Mouse (Mus musculus): ENCODE measurements around the gene Sh2d2a.
"Not testable (repeated sequence)": the region's sequence is repeated elsewhere in the genome, so short reads cannot be mapped to it uniquely, and the experiment has no call there.

Gene Sh2d2a

DNA sequence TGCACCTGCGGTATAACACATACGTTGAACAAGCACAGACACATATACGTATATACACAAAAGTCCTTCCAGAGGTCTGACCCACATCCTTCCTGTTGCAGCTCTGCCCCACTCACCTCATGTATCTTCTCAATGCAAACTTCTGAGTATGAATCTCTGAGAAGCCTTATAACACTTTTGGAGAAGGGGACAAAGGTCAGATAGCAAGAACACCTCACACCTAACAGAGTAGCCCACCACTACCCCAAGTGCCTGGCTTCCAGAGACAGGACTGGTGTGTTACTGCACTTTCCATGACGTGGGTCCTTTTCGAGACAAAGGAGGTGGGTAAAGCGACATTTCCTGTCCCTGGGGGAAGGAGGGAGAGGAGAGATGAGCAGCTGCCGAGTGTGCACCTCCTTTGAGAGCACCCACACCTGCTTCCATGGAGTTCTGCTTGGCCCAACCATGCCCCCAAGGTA is at the start of gene Sh2d2a:
Sh2d2a (plus strand) TSS at position 106 of the 461 bp plus-strand sequence.
- in situ Hi-C loops (cut with MboI; ENCODE audit: low pct_unique_long_range_greater_than_20kb in 1 of 2, low sequenced_read_pairs in 2 of 2, unreplicated experiment in 1 of 2): no loop called here

DNA sequence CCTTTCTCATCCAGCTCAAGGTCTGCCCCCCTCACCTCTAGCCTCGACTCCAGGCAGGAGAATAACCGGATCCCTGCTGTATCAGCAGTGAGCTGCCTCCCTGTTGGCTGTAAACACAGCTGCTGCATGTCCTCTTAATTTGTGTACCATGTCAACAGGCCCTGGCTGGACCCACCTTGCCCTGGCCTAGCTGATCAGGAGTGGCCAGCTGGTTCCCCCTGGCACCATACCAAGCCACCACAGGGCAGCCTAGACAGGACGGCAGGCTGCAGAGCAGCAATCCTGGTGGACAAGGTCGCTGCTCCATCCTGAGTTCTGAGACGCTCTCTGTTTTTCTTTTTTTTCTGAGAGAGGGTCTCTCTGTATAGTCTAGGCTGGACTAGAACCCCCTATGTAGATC is 44.9 kb upstream of the Sh2d2a start:
- in situ Hi-C loops (cut with MboI; ENCODE audit: low pct_unique_long_range_greater_than_20kb in 1 of 2, low sequenced_read_pairs in 2 of 2, unreplicated experiment in 1 of 2): no loop called here

DNA sequence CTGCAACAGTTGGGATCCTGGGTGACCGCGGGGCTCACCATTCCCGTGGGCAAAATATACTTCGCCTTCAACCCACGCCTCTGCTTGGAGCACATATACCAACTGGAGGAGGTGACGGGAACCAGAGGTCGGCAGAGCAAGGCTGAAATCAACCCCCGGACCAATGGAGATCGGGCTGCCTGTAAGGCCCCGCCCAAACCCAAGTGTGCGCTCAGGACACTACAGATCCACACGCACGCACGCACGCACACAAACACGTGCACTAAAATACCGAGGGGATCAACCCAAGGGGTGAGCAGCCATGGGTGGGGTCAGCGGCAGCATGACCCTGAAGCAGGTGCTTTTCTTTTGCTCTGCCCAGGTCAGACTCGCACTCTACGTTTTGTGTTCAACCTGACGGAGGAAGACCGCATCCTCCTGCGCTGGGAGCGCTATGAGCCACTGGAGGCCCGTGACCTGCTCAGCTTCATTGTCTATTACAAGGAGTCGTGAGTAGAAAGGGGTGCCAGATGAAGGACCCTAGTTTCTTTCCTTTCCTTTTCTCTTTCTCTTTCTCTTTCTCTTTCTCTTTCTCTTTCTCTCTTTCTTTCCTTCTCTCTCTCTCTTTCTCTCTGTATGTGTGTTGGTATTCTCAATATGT is 42.4 kb upstream of the Sh2d2a start:
- in situ Hi-C loops (cut with MboI; ENCODE audit: low pct_unique_long_range_greater_than_20kb in 1 of 2, low sequenced_read_pairs in 2 of 2, unreplicated experiment in 1 of 2): no loop called here

DNA sequence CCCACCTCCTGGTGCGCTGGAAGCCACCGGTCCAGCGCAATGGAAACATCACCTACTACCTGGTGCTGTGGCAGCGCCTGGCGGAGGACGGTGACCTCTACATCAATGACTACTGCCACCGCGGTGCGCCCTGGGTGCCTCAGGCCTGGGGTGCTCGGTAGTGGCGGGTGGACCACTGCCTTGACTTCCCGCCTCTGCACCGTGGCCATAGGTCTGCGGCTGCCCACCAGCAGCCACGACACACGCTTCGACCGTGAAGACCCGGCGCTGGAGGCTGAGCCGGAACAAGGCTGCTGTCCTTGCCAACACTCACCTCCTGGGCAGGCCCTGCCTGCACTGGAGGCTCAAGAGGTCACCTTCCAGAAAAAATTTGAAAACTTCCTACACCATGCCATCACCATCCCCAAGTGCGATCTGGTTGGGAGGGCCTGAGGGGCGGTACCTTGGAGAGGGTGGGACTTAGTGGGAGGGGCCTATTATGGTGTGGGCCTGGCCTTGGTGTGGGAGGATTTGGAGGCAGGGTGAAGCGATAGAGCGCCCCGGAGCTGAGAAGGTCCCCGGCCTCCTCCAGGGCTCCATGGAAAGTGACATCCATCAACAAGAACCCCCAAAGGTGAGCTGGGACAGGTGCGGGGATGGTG is 37.1 kb upstream of the Sh2d2a start:
- in situ Hi-C loops (cut with MboI; ENCODE audit: low pct_unique_long_range_greater_than_20kb in 1 of 2, low sequenced_read_pairs in 2 of 2, unreplicated experiment in 1 of 2): no loop called here

DNA sequence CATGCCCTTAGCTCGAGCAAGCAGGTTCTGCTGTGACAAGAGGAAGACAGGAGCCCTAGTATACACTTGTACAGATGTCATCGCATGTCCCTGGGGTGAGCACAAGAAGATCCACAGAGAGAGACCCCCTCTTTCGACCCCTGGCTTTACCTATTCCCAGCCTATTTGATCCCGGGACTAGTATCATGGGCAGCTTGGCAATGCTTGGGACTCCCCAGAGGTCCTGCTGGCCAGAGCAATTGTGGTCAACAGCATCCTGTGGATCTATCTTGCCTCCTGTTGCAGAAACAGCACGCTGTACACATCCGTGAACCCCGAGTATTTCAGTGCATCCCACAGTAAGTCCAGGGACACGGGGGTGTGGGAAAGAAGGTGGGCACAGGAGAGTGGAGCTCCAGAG is 35.3 kb upstream of the Sh2d2a start:
- in situ Hi-C loops (cut with MboI; ENCODE audit: low pct_unique_long_range_greater_than_20kb in 1 of 2, low sequenced_read_pairs in 2 of 2, unreplicated experiment in 1 of 2): no loop called here

DNA sequence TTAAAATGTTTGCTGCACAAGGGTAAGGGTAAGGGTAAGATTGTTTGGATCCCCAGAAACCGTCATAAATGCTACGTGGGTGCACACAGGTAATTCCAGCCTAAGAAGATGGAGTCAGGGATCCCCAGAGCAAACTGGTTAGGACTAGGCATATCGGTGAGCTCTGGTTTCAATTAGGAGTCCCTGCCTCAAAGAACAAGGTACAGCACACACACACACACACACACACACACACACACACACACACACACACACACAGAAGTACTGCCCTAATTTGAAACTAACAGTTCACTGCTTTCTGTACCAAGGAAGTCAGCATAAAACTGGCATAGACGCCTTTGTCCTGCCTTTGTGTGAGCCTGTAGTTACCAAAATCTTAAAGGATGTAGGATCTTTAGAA is 34.1 kb upstream of the Sh2d2a start:
- in situ Hi-C loops (cut with MboI; ENCODE audit: low pct_unique_long_range_greater_than_20kb in 1 of 2, low sequenced_read_pairs in 2 of 2, unreplicated experiment in 1 of 2): no loop called here

DNA sequence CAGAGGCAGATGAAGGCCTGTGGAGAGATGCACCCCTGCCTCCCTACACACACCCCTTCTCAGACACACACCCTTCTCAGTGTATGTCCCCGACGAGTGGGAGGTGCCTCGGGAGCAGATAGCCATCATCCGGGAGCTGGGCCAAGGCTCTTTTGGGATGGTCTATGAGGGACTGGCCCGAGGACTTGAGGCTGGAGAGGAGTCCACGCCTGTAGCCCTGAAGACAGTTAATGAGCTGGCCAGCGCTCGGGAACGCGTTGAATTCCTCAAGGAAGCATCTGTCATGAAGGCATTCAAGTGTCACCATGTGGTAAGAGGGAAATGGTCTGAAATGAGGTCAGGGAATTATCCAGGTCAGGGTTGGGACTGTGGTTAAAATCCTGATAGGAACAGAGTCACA is 33.7 kb upstream of the Sh2d2a start:
- in situ Hi-C loops (cut with MboI; ENCODE audit: low pct_unique_long_range_greater_than_20kb in 1 of 2, low sequenced_read_pairs in 2 of 2, unreplicated experiment in 1 of 2): no loop called here

DNA sequence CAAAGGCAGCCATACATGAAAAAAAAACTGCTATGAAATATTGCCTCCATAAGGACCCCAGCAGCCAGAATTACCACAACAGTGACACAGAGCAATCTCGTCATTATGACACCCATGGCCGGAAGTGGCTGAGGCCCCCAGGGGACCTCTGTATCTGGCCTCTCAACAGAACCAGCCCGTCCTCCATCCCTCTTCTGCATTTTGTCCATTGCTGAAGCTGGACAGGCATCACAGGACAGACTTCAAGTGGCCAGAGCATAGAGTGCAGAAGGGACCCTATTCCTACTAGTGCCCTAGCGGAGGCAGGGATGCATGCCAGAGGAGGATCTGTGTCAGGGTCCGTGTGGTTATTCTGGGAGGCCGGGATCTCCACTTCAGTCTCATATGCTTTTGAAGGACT is 30.4 kb upstream of the Sh2d2a start:
- in situ Hi-C loops (cut with MboI; ENCODE audit: low pct_unique_long_range_greater_than_20kb in 1 of 2, low sequenced_read_pairs in 2 of 2, unreplicated experiment in 1 of 2): no loop called here

DNA sequence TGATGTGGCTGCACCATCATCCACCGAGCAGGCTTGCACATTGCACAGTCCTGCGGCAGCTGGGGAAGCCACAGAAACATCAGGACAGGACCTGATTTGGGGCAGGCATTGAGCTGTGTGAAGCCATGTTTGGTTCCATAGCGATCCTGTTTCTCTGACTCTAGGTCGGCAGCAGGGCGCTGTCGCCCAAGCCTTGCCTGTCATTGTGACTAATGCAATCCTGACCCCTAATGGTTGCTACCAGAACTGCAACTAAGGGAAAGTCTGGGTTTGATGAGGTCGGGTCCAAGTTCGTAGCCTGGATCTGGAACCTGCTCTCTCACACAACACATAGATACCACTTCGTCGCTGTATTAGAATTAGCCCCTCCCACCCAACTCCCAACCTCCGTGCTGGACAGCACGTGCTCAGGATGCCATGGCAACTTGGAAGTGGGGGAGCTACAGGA is 29.9 kb upstream of the Sh2d2a start:
- in situ Hi-C loops (cut with MboI; ENCODE audit: low pct_unique_long_range_greater_than_20kb in 1 of 2, low sequenced_read_pairs in 2 of 2, unreplicated experiment in 1 of 2): no loop called here

DNA sequence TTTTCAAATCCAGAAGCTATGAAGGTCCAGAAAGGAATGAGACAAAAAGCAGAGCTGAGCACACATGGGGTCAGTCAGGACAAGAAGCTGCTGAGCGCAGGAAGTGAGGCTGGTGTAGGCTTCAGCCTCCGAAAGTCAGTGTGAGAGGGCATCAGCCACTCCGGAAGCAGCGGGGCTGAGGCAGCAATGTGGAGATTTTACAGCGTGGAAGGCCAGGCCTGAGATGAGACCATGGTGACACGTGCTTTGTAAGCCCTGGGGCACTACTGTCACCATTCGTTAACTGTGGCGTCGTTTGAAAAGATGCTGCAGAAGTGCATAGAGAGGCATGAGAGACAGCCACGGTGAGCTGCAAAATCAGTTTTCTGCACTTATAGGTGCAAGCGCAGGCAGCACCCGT is 28.3 kb upstream of the Sh2d2a start:
- in situ Hi-C loops (cut with MboI; ENCODE audit: low pct_unique_long_range_greater_than_20kb in 1 of 2, low sequenced_read_pairs in 2 of 2, unreplicated experiment in 1 of 2): no loop called here

DNA sequence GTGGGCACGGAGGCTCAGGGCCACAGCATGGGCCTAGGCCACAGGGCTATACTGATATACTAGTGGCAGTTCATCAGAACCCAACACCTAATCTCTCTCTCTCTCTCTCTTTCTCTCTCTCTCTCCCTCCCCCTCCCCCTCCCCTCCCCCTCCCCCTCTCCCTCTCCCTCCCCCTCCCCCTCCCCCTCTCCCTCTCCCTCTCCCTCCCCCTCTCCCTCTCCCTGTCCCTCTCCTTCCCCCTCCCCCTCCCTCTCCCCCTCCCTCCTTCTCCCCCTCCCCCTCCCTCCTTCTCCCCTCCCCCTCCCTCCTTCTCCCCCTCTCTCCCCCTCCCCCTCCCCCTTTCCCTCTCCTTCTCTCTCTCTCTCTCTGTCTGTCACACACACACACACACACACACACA is 22.3 kb upstream of the Sh2d2a start, which contains the start of gene Pear1:
Pear1 (minus strand) TSS at position 101 of the 400 bp plus-strand sequence.
- in situ Hi-C loops (cut with MboI; ENCODE audit: low pct_unique_long_range_greater_than_20kb in 1 of 2, low sequenced_read_pairs in 2 of 2, unreplicated experiment in 1 of 2): not testable (repeated sequence)

DNA sequence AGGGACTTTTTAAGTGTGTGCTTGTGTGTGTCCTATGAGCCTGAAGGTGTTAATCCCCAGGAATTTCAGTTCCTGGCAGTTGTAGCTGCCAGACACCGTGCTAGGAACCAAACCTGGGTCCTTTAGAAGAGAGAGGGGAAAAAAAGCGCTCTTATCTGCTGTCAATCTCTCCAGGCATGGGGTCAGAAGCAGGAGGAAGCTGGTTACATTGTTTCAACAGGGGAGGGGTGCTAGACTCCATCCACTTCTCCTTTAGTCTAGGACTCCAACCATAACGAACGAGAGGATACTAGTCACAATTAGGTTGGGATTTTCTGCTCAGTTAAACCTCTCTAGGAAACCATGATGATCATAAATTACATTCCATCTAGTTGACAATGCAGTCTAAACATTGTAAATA is 18.1 kb upstream of the Sh2d2a start:
- in situ Hi-C loops (cut with MboI; ENCODE audit: low pct_unique_long_range_greater_than_20kb in 1 of 2, low sequenced_read_pairs in 2 of 2, unreplicated experiment in 1 of 2): no loop called here

DNA sequence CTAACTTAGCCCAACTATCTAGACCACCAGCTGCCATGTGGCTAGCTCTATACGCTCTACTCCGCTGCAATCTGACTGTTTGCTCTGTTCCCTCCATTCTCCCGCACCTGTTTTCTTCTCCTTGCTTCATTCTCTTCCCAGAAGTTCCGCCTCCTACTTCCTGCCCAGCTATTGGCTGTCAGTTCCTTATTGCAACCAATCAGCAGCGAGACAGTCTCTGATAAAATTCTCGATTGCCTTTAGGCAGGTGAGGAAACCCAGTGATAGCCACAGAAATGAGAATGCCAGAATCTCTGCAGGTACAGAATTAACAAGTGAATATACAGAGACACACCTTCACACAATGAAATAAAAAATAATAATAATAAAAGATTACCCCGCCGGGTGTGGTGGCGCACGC is 17.5 kb upstream of the Sh2d2a start:
- in situ Hi-C loops (cut with MboI; ENCODE audit: low pct_unique_long_range_greater_than_20kb in 1 of 2, low sequenced_read_pairs in 2 of 2, unreplicated experiment in 1 of 2): no loop called here

DNA sequence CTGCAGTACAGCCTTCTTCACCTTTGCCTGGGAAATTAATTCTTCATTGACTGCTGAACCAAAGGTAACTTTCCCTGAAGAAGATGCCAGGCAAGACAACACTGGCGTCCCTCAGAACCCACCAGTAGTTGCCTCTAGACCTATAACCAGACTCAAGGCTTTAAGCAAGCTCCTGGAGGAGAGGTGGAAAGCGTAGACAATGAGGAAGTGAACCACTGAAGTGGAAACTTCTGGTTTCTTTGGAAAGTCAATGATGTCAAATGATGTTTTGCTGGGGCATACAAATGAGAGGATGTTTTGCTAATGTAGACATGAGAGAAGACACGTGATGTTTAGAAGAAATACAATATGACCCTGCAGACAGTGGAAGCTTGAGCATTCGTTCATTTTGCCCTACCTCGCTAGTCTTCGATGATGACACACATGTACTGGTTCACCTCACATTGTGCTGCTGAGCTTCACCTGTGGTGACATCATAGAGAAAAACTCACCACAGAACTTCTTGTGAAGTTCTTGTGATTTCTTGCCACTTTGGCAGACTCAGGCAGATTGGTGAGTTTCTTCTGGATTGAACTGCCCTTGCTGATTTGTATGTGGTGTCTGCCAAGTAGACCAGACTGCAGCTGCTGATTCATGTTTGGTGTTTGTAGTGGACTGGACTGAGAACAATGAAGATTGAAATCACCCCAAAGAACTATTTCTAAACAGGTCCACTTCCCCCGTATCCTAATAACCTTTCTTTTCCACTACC is 14.3 kb upstream of the Sh2d2a start:
- in situ Hi-C loops (cut with MboI; ENCODE audit: low pct_unique_long_range_greater_than_20kb in 1 of 2, low sequenced_read_pairs in 2 of 2, unreplicated experiment in 1 of 2): no loop called here

DNA sequence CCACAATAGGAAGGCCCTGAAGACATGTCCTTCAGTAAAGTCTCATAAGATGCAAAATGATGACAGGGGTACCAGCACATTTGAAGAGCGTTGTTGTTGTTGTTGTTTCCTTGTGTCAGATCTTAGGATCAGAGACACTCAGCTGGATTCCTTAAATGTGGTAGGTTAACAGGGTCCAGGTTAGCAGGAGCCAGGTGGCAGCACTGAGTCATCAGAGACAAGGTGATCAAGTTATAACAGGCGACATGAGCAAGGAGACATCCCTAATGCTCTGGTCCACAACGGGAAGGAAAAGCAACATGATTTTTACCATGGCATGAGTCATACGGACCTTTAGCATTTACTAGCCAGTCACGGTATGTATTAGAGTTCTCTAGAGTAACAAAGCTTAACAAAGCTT is 13.1 kb upstream of the Sh2d2a start:
- in situ Hi-C loops (cut with MboI; ENCODE audit: low pct_unique_long_range_greater_than_20kb in 1 of 2, low sequenced_read_pairs in 2 of 2, unreplicated experiment in 1 of 2): no loop called here

DNA sequence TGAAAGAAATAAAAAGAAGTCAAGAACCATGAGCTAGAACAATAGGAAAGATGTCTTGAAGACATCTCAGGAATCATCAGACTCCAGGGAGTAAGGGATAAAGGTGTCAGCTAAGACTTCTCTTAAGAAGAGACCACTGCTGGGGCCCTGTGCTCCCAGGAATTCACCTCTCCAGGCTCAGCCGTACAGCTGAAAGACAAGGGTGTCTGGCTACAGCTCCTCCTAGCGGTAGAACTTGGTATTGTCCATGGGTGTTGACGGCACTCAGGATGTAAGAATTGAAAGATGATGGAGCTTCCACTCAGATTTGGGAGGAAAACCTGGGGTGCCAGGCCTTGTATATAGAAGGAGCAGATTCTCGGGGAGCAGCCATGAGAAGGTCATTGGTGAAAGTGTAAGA is 7.9 kb upstream of the Sh2d2a start:
- in situ Hi-C loops (cut with MboI; ENCODE audit: low pct_unique_long_range_greater_than_20kb in 1 of 2, low sequenced_read_pairs in 2 of 2, unreplicated experiment in 1 of 2): no loop called here

DNA sequence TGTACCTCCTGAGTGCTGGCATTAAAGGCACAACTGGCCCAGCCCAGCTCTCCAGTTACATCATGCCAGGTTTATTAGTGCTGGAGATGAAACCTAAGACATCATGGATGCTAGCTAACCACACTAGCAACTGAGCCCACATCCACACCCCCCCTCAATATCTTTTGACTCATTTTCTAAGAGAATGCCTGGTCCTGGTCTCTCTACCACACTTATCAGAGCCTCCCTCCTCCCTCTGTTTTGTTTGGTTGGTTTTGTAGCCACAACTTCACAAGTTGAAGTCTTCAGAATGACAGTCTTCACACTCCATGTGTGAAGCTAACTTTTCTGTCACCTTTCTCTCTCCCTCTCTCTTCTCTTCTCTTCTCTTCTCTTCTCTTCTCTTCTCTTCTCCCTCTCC is 5.7 kb upstream of the Sh2d2a start:
- in situ Hi-C loops (cut with MboI; ENCODE audit: low pct_unique_long_range_greater_than_20kb in 1 of 2, low sequenced_read_pairs in 2 of 2, unreplicated experiment in 1 of 2): no loop called here

DNA sequence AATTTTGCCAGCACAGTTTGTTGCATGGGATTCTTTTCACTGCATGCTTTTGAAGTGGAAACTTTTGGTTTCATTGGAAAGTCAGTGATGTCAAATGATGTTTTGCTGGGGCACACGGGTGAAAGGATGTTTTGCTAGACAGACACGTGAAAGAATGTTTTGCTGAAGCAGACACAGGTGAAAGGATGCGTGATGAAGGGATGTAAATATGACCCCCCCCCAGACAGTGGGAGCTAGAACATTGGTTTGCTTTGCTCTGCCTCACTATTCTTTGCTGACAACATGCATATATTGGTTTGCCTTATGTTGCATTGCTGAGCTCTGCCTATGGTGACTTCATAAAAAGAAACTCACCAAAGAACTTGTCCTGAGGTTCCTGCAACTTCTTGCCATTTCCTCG is 1.6 kb upstream of the Sh2d2a start:
- in situ Hi-C loops (cut with MboI; ENCODE audit: low pct_unique_long_range_greater_than_20kb in 1 of 2, low sequenced_read_pairs in 2 of 2, unreplicated experiment in 1 of 2): no loop called here

DNA sequence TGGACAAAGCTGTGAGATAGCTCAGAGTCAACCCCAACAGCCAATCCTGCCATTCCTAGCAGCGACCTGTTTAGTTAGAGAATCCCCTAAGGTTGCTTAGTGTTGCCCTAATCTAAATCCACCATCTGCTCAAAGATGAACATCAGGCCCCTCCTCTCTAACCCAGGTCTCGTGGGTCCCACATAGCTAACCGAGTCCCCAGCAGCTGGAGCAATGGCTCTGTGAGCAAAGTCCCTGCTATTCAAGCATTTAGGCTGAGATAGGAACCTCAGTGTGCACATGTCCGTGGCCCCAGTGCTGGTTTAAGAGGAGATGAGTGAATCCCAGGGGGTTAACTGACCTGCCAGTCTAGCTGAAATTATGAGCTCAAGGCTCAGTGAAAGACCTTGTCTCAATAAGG is 369 bp upstream of the Sh2d2a start:
- in situ Hi-C loops (cut with MboI; ENCODE audit: low pct_unique_long_range_greater_than_20kb in 1 of 2, low sequenced_read_pairs in 2 of 2, unreplicated experiment in 1 of 2): no loop called here

DNA sequence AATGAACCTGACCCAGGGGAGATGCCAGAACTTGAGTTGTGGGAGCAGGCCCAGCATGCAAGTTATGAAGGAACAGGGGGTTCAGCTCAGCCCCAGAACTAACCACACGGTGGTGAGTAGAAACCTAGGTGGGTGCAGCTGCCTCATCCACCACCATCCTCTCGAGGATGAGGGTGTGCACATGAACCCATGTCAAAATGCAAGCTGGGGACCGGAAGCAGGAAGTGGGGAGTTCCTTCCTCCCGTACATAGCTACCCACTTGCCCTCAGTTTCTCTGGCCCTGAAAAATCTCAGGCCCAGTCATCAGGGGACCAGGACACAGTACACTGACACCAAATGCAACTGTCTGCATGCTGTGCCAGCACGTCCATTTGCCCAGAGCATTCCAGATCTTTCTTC is 1.1 kb downstream of the Sh2d2a start:
- in situ Hi-C loops (cut with MboI; ENCODE audit: low pct_unique_long_range_greater_than_20kb in 1 of 2, low sequenced_read_pairs in 2 of 2, unreplicated experiment in 1 of 2): no loop called here
